Mouse (Mus musculus) right cerebral cortex, postnatal 10 days (tissue): ENCODE data around the gene Calhm6.

Source experiments
- DNase-seq, 2 experiments: peaks; one replicate each; pipeline ENCODE4 v3.0.0; 2021; ENCODE audit warnings: low spot score in 2 of 2

Calhm6 gene

DNA sequence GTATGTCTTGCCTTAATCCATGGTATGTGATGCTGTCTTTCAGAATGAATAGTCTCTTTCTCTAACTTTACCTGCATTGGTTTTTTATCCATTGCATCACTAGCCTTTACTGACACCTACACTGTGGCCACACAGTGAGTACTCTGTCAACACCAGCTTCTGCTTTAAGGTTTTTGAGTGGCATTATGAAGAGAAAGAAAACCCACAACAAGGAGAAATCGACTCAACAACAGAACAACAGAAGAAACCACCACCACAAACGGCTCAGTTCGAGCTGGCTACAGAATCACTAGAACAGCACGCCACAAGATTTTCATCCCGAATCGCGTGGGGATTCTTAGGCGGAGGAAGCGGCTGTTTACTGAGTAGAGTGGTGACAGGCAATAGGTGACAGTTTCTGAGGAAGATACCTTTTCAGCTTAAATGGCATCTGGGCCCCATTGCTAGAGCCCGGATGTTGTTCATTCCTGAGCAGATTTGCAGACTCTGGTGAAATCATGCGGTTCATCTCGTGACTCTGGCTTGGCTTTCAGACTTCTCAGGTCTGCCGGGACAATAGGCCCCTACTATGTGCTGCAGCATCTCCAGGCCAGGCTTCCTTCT lies 16.8 kb downstream of the Calhm6 start:
- DNase-seq, result no peak

- DNase-seq, result peak; percentile 57 to 60
Observed at GRCm38 (mm10) chr10:34096418-34096883, 31.3 kb downstream of the Calhm6 start, which contains the start of gene Calhm5. Gene Calhm5 (minus strand): TSS chr10:34096519.

DNA sequence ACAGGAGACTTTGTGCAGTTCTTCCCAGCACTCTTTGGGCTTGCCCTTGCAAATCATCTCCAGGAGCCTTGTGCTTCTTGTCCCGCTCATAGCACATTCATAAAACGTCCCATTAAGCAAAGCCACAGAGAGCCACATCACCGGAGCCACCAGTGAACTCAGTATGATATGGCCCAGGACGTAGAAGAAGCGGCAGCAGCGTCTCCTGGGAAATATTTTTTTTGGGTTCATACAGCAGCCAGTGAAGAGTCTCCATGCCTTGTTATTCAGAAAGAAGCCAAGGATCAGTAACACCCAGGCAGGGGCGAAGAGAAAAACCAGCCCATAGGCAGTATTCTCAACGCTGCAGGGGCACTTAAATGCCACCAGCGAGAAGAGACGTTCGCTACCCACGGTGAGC lies 31.8 kb downstream of the Calhm6 start:
- DNase-seq, result no peak

DNA sequence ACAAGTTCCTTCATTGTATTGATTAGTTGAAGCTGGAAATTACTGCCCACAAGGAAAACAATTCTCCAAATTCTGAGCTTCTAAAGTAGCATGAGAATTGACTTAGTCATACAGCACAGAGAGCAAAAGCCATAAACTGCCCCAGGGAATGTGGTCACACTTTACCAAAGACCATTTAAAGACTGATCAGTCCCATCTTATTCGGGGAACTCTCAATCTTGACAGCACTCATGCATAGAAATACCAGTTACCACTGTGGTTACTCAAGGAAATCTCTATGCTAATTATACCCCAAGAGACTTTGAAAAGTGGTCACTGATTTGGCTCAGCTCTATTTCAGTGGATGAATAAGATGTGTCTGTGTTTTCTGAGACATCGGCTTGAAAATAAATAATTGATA lies 32.6 kb downstream of the Calhm6 start:
- DNase-seq, result no peak

GRCm38 (mm10) chr10:34091888-34092287 lies 35.9 kb downstream of the Calhm6 start:
- DNase-seq, result peak; percentile 38 to 75

GRCm38 (mm10) chr10:34090481-34090880 lies 37.3 kb downstream of the Calhm6 start:
- no peak for DNase-seq

DNA sequence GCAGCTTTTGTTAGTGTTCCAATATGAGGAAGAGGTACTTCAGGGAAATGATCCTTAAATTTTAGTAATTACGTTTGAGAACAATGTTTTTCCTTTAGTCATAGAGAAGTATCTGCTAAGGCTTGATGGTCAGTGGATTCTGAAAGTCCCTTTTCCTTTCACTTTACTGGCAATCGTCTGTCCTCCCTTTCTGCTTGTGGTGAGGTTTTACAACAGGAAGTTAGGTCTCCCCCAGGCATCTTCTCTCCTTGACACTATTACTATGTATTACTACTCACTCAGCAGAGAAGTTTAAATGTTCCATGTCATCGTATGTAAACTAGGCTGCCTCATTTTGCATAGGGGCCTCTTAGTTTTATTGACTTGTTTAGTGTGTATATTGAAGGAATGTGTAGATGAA lies 38.3 kb downstream of the Calhm6 start:
- DNase-seq, result no peak

DNA sequence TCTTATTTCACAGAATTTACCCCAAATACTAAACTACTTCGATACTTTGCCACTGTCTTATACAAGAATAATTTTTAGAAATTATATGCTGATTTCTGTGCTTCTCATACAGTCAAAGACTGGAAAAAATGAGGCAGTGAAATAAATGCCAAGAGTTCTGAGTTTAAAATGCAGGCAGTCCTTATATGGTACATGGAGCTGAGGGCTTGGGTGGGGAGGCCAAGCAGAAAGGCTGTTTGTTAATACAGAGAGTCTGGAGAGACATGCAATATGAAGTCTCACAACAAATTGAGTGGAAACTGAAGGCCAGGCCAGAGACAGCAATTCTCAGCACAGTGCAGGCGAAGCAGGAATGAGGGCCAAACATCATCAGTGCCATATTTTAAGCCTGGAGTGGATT lies 39.3 kb downstream of the Calhm6 start:
- no peak for DNase-seq

DNA sequence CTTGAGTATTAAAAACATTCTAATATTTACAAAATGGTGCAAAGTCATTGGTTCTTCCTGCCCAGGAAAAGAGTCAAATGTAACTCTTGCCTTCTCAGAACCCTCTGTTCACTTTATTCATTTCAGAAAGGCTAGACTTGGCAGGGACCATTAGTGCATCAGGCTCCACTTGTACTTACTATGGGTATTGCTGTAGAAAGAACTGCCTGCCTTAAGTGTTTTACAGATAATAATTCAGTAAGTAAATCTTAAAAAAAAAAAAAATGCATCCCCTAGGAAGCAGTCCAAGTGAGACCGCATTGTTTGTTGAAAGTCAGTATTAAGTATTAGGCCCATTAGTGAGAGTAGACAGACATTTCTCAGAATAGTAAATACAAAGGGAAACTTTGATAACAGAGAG lies 41.3 kb downstream of the Calhm6 start:
- no peak for DNase-seq
